Mouse (Mus musculus) testis, adult 2 months (tissue): ENCODE results near the gene Ldlrad3.

ENCODE experiments used
- CTCF ChIP-seq: fragments of 200-500 bp; IDR thresholded peaks from 2 replicates; pipeline ENCODE4 v1.5.1; 2012; ENCODE audit warnings: low read depth, mild to moderate bottlenecking, inconsistent platforms, low read length, moderate library complexity; ENCODE audit not compliant: control insufficient read depth, insufficient read depth, insufficient replicate concordance
- POLR2A ChIP-seq: fragments of 200-500 bp; IDR thresholded peaks from 2 replicates; pipeline ENCODE4 v1.6.1; 2012; ENCODE audit warnings: low read depth, mild to moderate bottlenecking, inconsistent platforms, low read length, moderate library complexity; ENCODE audit not compliant: control insufficient read depth

DNA sequence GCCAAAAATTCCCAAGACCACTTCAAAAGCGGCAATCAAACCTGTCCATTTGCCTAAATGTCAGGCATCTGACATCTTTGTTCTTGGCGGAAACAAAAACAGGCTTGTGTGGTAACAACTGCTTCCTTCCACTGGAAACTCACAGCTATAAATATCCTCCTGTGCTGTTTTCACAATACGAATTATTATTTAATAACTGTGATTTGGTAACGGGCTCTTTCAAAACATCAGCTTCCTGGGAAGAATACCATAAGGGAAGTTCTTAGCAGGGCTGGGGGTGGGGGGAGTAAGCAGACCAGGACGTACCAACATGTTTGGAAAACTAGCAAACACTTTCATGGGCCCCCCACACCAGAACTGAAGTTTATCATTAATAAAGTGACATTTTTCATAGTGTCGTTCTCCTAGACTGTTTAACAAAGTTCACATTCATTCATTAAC lies 31.4 kb downstream of the Ldlrad3 start:
- no peak for TF ChIP-seq CTCF
- no peak for TF ChIP-seq POLR2A
